Mouse (Mus musculus): ENCODE measurements around the gene Syne4.

- no peak for TF ChIP-seq CTCF (IDR thresholded peaks at IDR 0.05; ENCODE audit: low read depth, low read length)
- TF ChIP-seq POLR2A (IDR thresholded peaks at IDR 0.05; ENCODE audit: borderline replicate concordance, low read depth, low read length) = no peak
Measured at GRCm38 (mm10) chr7:30325364-30325763, 10.8 kb downstream of the Syne4 start.
